Mouse (Mus musculus): ENCODE results near the gene Isy1.

- no peak for TF ChIP-seq POLR2A (IDR thresholded peaks at IDR 0.05; ENCODE audit: insufficient read depth, low read length)
- TF ChIP-seq CTCF (IDR thresholded peaks at IDR 0.05; ENCODE audit: low read depth, low read length) = no peak
These were observed 1.3 kb upstream of the Isy1 start for GRCm38 (mm10) chr6:87839797-87840341.
